ENCODE assay signal across 8 mouse cellular contexts in genomic region chr14:79587852-79588229, GRCm38 (mm10). TPM values are rescaled to one million over a fixed set of nuclear protein-coding genes. Genes with fewer than 3 reads are reported as not detected.
DNase-seq lines count a peak whose midpoint lies in the region; ATAC-seq and TF ChIP-seq lines count a peak whose summit lies in the region.

No protein-coding gene starts in this region.

- no peaks in the 10 kb centered on the region for H3K9me3 ChIP-seq in limb, embryonic 13.5 days
- H3K9me3 ChIP-seq in stomach, postnatal 0 days (ENCODE audit: control insufficient read depth, low read length): no peaks in the 10 kb centered on the region

- peak overlapping the region; percentile 84 for H3K4me2 ChIP-seq in limb, embryonic 13.5 days (replicated peaks)
- H3K4me2 ChIP-seq in stomach, postnatal 0 days (replicated peaks; ENCODE audit: low read depth): peak overlapping the region; percentile 90

- no peak for TF ChIP-seq EP300 in stomach, postnatal 0 days (optimal IDR thresholded peaks at IDR 0.05)

- H3K36me3 ChIP-seq in spleen, adult 2 months (ENCODE audit: control insufficient read depth, insufficient read depth, low read length): peaks cover 1% of the 10 kb centered on the region
- H3K36me3 ChIP-seq in limb, embryonic 13.5 days: peaks cover 10% of the 10 kb centered on the region
- H3K36me3 ChIP-seq in stomach, postnatal 0 days (ENCODE audit: control insufficient read depth, insufficient read depth, low read length): no peaks in the 10 kb centered on the region

- no peaks in the 10 kb centered on the region for H3K27me3 ChIP-seq in spleen, adult 2 months (ENCODE audit: control insufficient read depth, insufficient read depth, low read length)
- no peaks in the 10 kb centered on the region for H3K27me3 ChIP-seq in limb, embryonic 13.5 days
- H3K27me3 ChIP-seq in stomach, postnatal 0 days (ENCODE audit: control insufficient read depth, insufficient read depth, low read length): no peaks in the 10 kb centered on the region

- ATAC-seq in cerebellum, adult (ENCODE audit: insufficient number of reproducible peaks, low FRiP score, low TSS enrichment): peak; percentile 51
- peak; percentile 25; the same call in 1 of the 2 replicates for ATAC-seq in limb, embryonic 13.5 days (ENCODE audit: low FRiP score, low read depth)
- peak; percentile 25; the same call in 1 of the 2 replicates for ATAC-seq in stomach, postnatal 0 days (ENCODE audit: low FRiP score, low TSS enrichment)

- DNase-seq in cerebellum, adult 9-10 months: no peak
- no peak for DNase-seq in spleen, adult 2 months (ENCODE audit: low read depth in 1 of 2, low spot score in 2 of 2)
- no peak for DNase-seq in spleen, postnatal 36 days (ENCODE audit: low spot score in 2 of 2)
- DNase-seq in stomach, postnatal 0 days (ENCODE audit: low spot score): no peak
- DNase-seq in cerebellum, postnatal 36 days: no peak
- no peak for DNase-seq in spleen, postnatal 4 days (ENCODE audit: low spot score in 2 of 2)

- no peak for TF ChIP-seq CTCF in spleen, adult 2 months (IDR thresholded peaks at IDR 0.05; ENCODE audit: extremely low read depth, insufficient read depth, insufficient read length, insufficient replicate concordance)
- TF ChIP-seq CTCF in stomach, postnatal 0 days (IDR thresholded peaks at IDR 0.05; ENCODE audit: low read depth): no peak

- WGBS in spleen, adult 2 months: 1% methylated on average over 9 of the region's 9 CpGs
- WGBS in limb, embryonic 13.5 days: 1% methylated on average over 9 of the region's 9 CpGs
- under 1% methylated on average over 9 of the region's 9 CpGs for WGBS in stomach, postnatal 0 days

- no peak for TF ChIP-seq POLR2A in spleen, adult 2 months (IDR thresholded peaks at IDR 0.05; ENCODE audit: low read depth, low read length)

- H3K9ac ChIP-seq in limb, embryonic 13.5 days: peak overlapping the region; percentile 76
- H3K9ac ChIP-seq in stomach, postnatal 0 days (ENCODE audit: low read length): peak overlapping the region; percentile 68

- H3K27ac ChIP-seq in spleen, adult 2 months (ENCODE audit: insufficient read depth, low read length): peak overlapping the region; percentile 69
- peak overlapping the region; percentile 81; the same call in 1 of the 2 replicates for H3K27ac ChIP-seq in limb, embryonic 13.5 days
- peak overlapping the region; percentile 95 for H3K27ac ChIP-seq in stomach, postnatal 0 days (replicated peaks)

- H3K4me3 ChIP-seq in spleen, adult 2 months (ENCODE audit: extremely low read depth, insufficient read depth, insufficient read length): peak overlapping the region; percentile 93
- H3K4me3 ChIP-seq in limb, embryonic 13.5 days: peak overlapping the region; percentile 71
- peak overlapping the region; percentile 63 for H3K4me3 ChIP-seq in stomach, postnatal 0 days (ENCODE audit: low read depth, low read length)

- peaks cover 2% of the 10 kb centered on the region for H3K4me1 ChIP-seq in spleen, adult 2 months (ENCODE audit: control insufficient read depth, insufficient read depth, insufficient read length)
- peaks cover 20% of the 10 kb centered on the region for H3K4me1 ChIP-seq in limb, embryonic 13.5 days
- peaks cover 2% of the 10 kb centered on the region; the same call in 1 of the 2 replicates for H3K4me1 ChIP-seq in stomach, postnatal 0 days (replicated peaks; ENCODE audit: control insufficient read depth, insufficient read depth)

RNA-seq across cellular contexts. Expression of gene Sugt1, which starts 0.3 kb away (rescaled TPM):
- polyA plus RNA-seq in spleen, adult 2 months (2012; rRNA removed): 3.4 and 3.7 TPM in 2 replicates
- 139 and 148 TPM in 2 replicates for polyA plus RNA-seq in limb, embryonic 13.5 days (2015; fragmentation: Nextera tagmentation; extraction: Ambion mirVana)
- polyA plus RNA-seq in stomach, postnatal 0 days (2015; fragmentation: Nextera tagmentation; extraction: Ambion mirVana): 70.4 and 73.7 TPM in 2 replicates

Comparison
In these comparisons a context has a peak if more than half of its experiments do, and no peak if none do; other contexts are left out.
1. RNA of gene Sugt1, which starts 0.3 kb away (polyA plus RNA-seq): 139 to 148 TPM in limb, embryonic 13.5 days and 70.4 to 73.7 TPM in stomach, postnatal 0 days; 3.4 to 3.7 TPM in spleen, adult 2 months; every median in the first group is over 10 times any median in the second.
2. Peak in every context shown above with its lines, with median percentiles within 50 percentile points of each other: ATAC-seq, H3K27ac ChIP-seq and H3K4me3 ChIP-seq.